Mouse (Mus musculus) embryonic fibroblast, embryonic 13.5 days (primary cell): ENCODE data around the gene Zfp933.

Experiments used
- CTCF ChIP-seq: IDR thresholded peaks from 2 replicates; pipeline ENCODE4 v1.5.1; 2011; ENCODE audit warnings: mild to moderate bottlenecking, control low read depth, low read length, moderate library complexity, borderline replicate concordance; ENCODE audit not compliant: insufficient read depth
- POLR2A ChIP-seq: IDR thresholded peaks from 2 replicates; pipeline ENCODE4 v1.6.1; 2011; ENCODE audit warnings: low read depth, mild to moderate bottlenecking, control low read depth, low read length, moderate library complexity

DNA sequence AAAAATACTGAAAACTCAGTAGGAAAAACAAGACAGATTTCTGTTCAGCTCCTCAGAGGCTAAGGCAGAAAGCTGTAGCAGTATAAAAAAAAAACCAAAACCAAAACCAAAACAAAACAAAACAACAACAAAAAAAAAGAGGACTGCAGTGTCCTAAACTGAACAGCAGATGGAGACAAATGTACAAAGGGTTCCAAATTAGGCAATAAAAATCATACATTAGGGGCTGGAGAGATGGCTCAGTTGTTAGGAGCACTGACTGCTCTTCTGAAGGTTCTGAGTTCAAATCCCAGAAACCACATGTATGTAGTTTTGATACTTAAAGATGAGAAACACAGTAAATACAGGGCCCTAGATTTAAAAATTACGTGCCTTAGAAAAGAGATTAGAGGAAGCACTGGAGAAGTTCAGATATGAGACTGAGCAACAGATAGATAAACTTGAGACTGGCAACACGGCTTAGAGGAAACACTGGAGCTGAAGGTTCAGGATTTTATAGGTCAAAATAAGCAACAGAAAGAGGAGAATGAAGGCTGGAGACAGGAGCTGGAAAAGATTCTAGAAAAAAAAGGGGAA lies 33.5 kb downstream of the Zfp933 start:
- TF ChIP-seq POLR2A (no peak), CTCF (no peak)
